Mouse (Mus musculus): ENCODE results near the gene Tnk1. TPM values are rescaled to one million over a fixed set of nuclear protein-coding genes. Genes with fewer than 3 reads are reported as not detected.

The Tnk1 gene
- total RNA-seq, 1 experiment = 3.4 TPM

DNA sequence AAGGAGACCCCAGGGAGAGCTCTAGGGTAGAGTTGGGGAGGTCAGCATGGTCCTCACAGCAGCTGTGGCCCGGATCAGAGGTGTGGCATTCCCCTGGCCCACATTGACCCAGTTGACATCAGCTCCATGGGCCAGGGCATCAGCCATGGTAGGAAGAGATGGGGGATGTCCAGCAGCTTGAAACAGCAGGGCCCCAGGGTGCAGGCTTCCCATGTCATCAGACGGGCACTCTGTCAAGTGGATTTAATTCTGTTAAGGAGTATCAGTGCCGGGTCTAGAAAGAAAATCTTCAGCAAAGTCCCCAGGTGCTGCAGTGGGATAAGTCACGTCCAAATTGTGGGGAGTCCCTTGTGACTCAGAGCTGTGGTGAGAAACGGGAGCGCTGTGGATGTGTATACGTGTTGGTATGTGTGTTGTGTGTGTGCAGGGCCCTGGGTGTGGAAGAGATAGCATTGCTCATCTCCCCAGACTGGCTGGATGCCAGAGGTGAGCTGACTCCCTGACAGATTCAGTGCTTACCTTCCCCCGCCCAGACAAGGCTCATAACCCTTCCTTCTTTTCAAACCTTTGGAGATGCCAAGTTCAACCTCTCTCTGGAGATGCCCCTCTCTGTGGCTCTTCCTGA, 25.1 kb upstream of the Tnk1 start:
- TF ChIP-seq MAFK (IDR thresholded peaks at IDR 0.05; ENCODE audit: insufficient read depth, low read depth, low read length) (no peak), HCFC1 (IDR thresholded peaks at IDR 0.05; ENCODE audit: borderline replicate concordance, insufficient read depth, low read length) (no peak), ZNF384 (IDR thresholded peaks at IDR 0.05; ENCODE audit: low read depth, low read length) (no peak), ZC3H11A (IDR thresholded peaks at IDR 0.05; ENCODE audit: borderline replicate concordance, low read depth, low read length) (no peak), CHD2 (IDR thresholded peaks at IDR 0.05; ENCODE audit: low read depth, low read length) (no peak)
- Histone ChIP-seq H3K4me1 (ENCODE audit: control insufficient read depth in 2 of 2, insufficient read depth in 2 of 2, low read length in 2 of 2, poor library complexity in 1 of 2) (peaks cover 0 to 14% of the 10 kb centered on the region in 2 experiments; a peak in 2 of 4 replicates), H3K9ac (ENCODE audit: insufficient read depth, low read depth, low read length, poor library complexity, severe bottlenecking) (no peak overlapping the region), H3K36me3 (ENCODE audit: control insufficient read depth, insufficient read depth, low read length, poor library complexity, severe bottlenecking) (peaks cover 5% of the 10 kb centered on the region; the same call in 1 of the 2 replicates), H3K27ac (ENCODE audit: insufficient read depth, low read depth, low read length, poor library complexity, severe bottlenecking) (no peak overlapping the region), H3K4me3 (ENCODE audit: insufficient read depth in 1 of 2, low read depth in 1 of 2, low read length in 2 of 2, poor library complexity in 1 of 2, severe bottlenecking in 1 of 2) (no peak overlapping the region), H3K9me3 (ENCODE audit: control insufficient read depth, insufficient read depth, low read depth, low read length) (no peaks in the 10 kb centered on the region)
- DNase-seq (ENCODE audit: low read depth, low spot score) = no peak
- in situ Hi-C loops (cut with MboI; ENCODE audit: low sequenced_read_pairs in 2 of 2, unreplicated experiment in 2 of 2) = no loop called here

DNA sequence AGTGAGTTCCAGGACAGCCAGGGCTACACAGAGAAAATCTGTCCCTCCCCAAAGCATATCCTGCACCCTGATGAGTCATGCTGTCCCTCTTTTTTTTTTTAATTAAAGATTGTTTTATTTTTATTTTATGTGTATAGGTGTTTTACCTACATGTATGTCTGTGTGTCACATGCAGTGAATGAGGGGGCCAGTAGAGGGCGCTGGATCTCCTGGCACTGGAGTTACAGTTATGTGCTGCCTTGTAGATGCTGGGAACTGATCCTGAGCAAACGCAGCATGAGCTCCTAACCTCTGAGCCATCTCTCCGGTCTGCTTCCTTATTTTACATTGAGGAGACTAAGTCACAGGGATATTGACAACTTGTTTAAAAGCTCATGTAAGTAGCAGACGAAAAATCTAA, 24.5 kb upstream of the Tnk1 start:
- TF ChIP-seq ZC3H11A (IDR thresholded peaks at IDR 0.05; ENCODE audit: borderline replicate concordance, low read depth, low read length) (no peak), ZNF384 (IDR thresholded peaks at IDR 0.05; ENCODE audit: low read depth, low read length) (no peak), MAFK (IDR thresholded peaks at IDR 0.05; ENCODE audit: insufficient read depth, low read depth, low read length) (no peak), HCFC1 (IDR thresholded peaks at IDR 0.05; ENCODE audit: borderline replicate concordance, insufficient read depth, low read length) (no peak), CHD2 (IDR thresholded peaks at IDR 0.05; ENCODE audit: low read depth, low read length) (no peak)
- H3K27ac ChIP-seq (ENCODE audit: insufficient read depth, low read depth, low read length, poor library complexity, severe bottlenecking) = no peak overlapping the region
- H3K36me3 ChIP-seq (ENCODE audit: control insufficient read depth, insufficient read depth, low read length, poor library complexity, severe bottlenecking) = peaks cover 5% of the 10 kb centered on the region; the same call in 1 of the 2 replicates
- peaks cover 0 to 14% of the 10 kb centered on the region in 2 experiments; a peak in 2 of 4 replicates for H3K4me1 ChIP-seq (ENCODE audit: control insufficient read depth in 2 of 2, insufficient read depth in 2 of 2, low read length in 2 of 2, poor library complexity in 1 of 2)
- in situ Hi-C loops (cut with MboI; ENCODE audit: low sequenced_read_pairs in 2 of 2, unreplicated experiment in 2 of 2) = no loop called here
- peak; percentile 65 for DNase-seq (ENCODE audit: low read depth, low spot score)
- H3K9ac ChIP-seq (ENCODE audit: insufficient read depth, low read depth, low read length, poor library complexity, severe bottlenecking) = no peak overlapping the region
- H3K9me3 ChIP-seq (ENCODE audit: control insufficient read depth, insufficient read depth, low read depth, low read length) = no peaks in the 10 kb centered on the region
- no peak overlapping the region for H3K4me3 ChIP-seq (ENCODE audit: insufficient read depth in 1 of 2, low read depth in 1 of 2, low read length in 2 of 2, poor library complexity in 1 of 2, severe bottlenecking in 1 of 2)

- peaks cover 4 to 22% of the 10 kb centered on the region in 2 experiments; a peak in 3 of 4 replicates for H3K4me1 ChIP-seq (ENCODE audit: control insufficient read depth in 2 of 2, insufficient read depth in 2 of 2, low read length in 2 of 2, poor library complexity in 1 of 2)
- H3K4me3 ChIP-seq (ENCODE audit: insufficient read depth in 1 of 2, low read depth in 1 of 2, low read length in 2 of 2, poor library complexity in 1 of 2, severe bottlenecking in 1 of 2) = peak overlapping the region; percentile 51 to 68; a peak in 3 of 4 replicates
- H3K9me3 ChIP-seq (ENCODE audit: control insufficient read depth, insufficient read depth, low read depth, low read length) = no peaks in the 10 kb centered on the region
- no peak for DNase-seq (ENCODE audit: low read depth, low spot score)
- in situ Hi-C loops (cut with MboI; ENCODE audit: low sequenced_read_pairs in 2 of 2, unreplicated experiment in 2 of 2) = no loop called here
- no peak overlapping the region for H3K27ac ChIP-seq (ENCODE audit: insufficient read depth, low read depth, low read length, poor library complexity, severe bottlenecking)
- peak overlapping the region; percentile 35; the same call in 1 of the 2 replicates for H3K9ac ChIP-seq (ENCODE audit: insufficient read depth, low read depth, low read length, poor library complexity, severe bottlenecking)
- TF ChIP-seq ZC3H11A (IDR thresholded peaks at IDR 0.05; ENCODE audit: borderline replicate concordance, low read depth, low read length) (no peak), ZNF384 (IDR thresholded peaks at IDR 0.05; ENCODE audit: low read depth, low read length) (no peak), HCFC1 (IDR thresholded peaks at IDR 0.05; ENCODE audit: borderline replicate concordance, insufficient read depth, low read length) (no peak), MAFK (IDR thresholded peaks at IDR 0.05; ENCODE audit: insufficient read depth, low read depth, low read length) (no peak), CHD2 (IDR thresholded peaks at IDR 0.05; ENCODE audit: low read depth, low read length) (no peak)
- H3K36me3 ChIP-seq (ENCODE audit: control insufficient read depth, insufficient read depth, low read length, poor library complexity, severe bottlenecking) = peaks cover 5% of the 10 kb centered on the region; the same call in 1 of the 2 replicates
Observed at GRCm38 (mm10) chr11:69881787-69882670, 23.5 kb upstream of the Tnk1 start.

DNA sequence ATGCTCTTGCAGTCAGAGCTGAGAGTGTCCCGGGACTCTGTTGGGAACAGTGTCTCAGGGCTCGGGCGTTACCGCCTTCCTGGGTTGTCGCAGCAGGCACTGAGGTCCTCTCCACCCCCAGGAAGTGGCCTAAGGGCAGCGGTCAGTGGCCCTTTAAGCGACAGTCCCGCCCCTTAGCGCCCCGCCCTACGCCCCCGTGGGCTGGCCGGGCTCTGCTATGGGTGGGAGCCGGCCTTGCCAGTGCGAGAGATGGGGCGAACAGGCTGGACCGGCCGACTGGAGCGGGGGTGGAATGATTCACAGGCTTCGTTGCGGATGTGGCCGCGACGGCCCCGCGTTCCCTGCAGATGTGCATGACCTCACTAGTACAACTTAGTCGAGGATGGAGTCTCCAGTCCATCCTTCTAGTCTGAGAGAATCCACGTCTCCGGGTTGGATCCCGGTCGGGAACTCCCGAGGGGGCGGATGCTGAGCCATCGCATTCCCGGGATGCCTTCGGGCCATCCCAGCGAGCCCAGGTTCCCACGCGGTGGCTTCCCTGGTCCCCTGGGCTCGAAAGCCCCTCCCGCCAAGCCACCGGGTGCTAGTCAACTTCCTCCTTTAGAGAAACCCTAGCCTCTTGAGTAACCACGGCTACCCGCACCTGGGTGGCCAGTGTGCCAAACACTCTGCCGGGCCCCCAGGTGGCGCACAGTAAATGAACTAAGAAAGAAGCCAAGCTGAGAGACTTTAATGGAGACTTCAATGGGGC, 22.5 kb upstream of the Tnk1 start, which contains the start of gene Kctd11:
TSS of gene Kctd11 (minus strand) at position 554 of the 751 bp plus-strand sequence.
- Histone ChIP-seq H3K36me3 (ENCODE audit: control insufficient read depth, insufficient read depth, low read length, poor library complexity, severe bottlenecking) (peaks cover 3% of the 10 kb centered on the region; the same call in 1 of the 2 replicates), H3K4me3 (ENCODE audit: insufficient read depth in 1 of 2, low read depth in 1 of 2, low read length in 2 of 2, poor library complexity in 1 of 2, severe bottlenecking in 1 of 2) (peak within 1 kb of the TSS; percentile 51 to 68), H3K27ac (ENCODE audit: insufficient read depth, low read depth, low read length, poor library complexity, severe bottlenecking) (no peak within 1 kb of the TSS), H3K9me3 (ENCODE audit: control insufficient read depth, insufficient read depth, low read depth, low read length) (no peaks in the 10 kb centered on the region), H3K4me1 (ENCODE audit: control insufficient read depth in 2 of 2, insufficient read depth in 2 of 2, low read length in 2 of 2, poor library complexity in 1 of 2) (peaks cover 4 to 26% of the 10 kb centered on the region in 2 experiments; a peak in 3 of 4 replicates), H3K9ac (ENCODE audit: insufficient read depth, low read depth, low read length, poor library complexity, severe bottlenecking) (peak within 1 kb of the TSS; percentile 35)
- TF ChIP-seq MAFK (IDR thresholded peaks at IDR 0.05; ENCODE audit: insufficient read depth, low read depth, low read length) (peak; percentile 31; the same call in 1 of the 2 replicates), CHD2 (IDR thresholded peaks at IDR 0.05; ENCODE audit: low read depth, low read length) (no peak)
- peak; percentile 49 for DNase-seq (ENCODE audit: low read depth, low spot score)
- in situ Hi-C loops (cut with MboI; ENCODE audit: low sequenced_read_pairs in 2 of 2, unreplicated experiment in 2 of 2) = no loop called here
